Mouse (Mus musculus) forebrain, embryonic 16.5 days (tissue): ENCODE measurements around the gene Clock. TPM values are rescaled to one million over a fixed set of nuclear protein-coding genes. Genes with fewer than 3 reads are reported as not detected.

Experiments
- ATAC-seq: fragments of 200-750 bp; cut with Nextera tagmentation; 2 replicates; pipeline ENCODE4 v1.8.0; 2017; ENCODE audit warnings: mild to moderate bottlenecking, moderate library complexity
- H3K27ac ChIP-seq: fragments of 300-500 bp; sonication (generic); 2 replicates; pipeline ENCODE4 v1.5.1; 2014; ENCODE audit warnings: low read length, control low read depth
- H3K27me3 ChIP-seq: fragments of 300-500 bp; sonication (generic); replicated peaks from 2 replicates; pipeline ENCODE4 v1.6.1; 2014; ENCODE audit warnings: low read length; ENCODE audit not compliant: control insufficient read depth, insufficient read depth
- H3K36me3 ChIP-seq: fragments of 300-500 bp; sonication (generic); 2 replicates; pipeline ENCODE4 v1.6.1; 2014; ENCODE audit not compliant: control insufficient read depth, insufficient read depth
- H3K4me1 ChIP-seq: fragments of 300-500 bp; sonication (generic); replicated peaks from 2 replicates; pipeline ENCODE4 v1.6.1; 2014; ENCODE audit warnings: low read length; ENCODE audit not compliant: control insufficient read depth, insufficient read depth
- H3K4me2 ChIP-seq: fragments of 300-500 bp; sonication (generic); 2 replicates; pipeline ENCODE4 v1.6.1; 2014; ENCODE audit warnings: mild to moderate bottlenecking, low read length, control low read depth
- H3K4me3 ChIP-seq: fragments of 300-500 bp; sonication (generic); replicated peaks from 2 replicates; pipeline ENCODE4 v1.5.1; 2014; ENCODE audit warnings: mild to moderate bottlenecking, low read length, control low read depth
- H3K9ac ChIP-seq: fragments of 300-500 bp; sonication (generic); replicated peaks from 2 replicates; pipeline ENCODE4 v1.6.1; 2014; ENCODE audit warnings: low read depth, low read length, control low read depth
- H3K9me3 ChIP-seq: fragments of 300-500 bp; sonication (generic); 2 replicates; pipeline ENCODE4 v1.6.1; 2016; ENCODE audit warnings: low read length; ENCODE audit not compliant: control insufficient read depth
- WGBS: fragments of 180-500 bp; shearing (Covaris S2); extraction: QIAGEN DNeasy Blood & Tissue Kit; methylation state at CpG from one replicate; pipeline ENCODE4 v1.1.7; 2014; 5-methylcytosine and 5-hydroxymethylcytosine counted together
- polyA plus RNA-seq: library from polyadenylated mRNA; unstranded; fragments of >200 nt; fragmentation: Nextera tagmentation; extraction: Ambion mirVana; gene quantifications from 2 replicates; pipeline ENCODE4 v1.2.1, GENCODE M21; 2015

The Clock gene
- polyA plus RNA-seq, 1 experiment from 2014 or later = 16.7 TPM

DNA sequence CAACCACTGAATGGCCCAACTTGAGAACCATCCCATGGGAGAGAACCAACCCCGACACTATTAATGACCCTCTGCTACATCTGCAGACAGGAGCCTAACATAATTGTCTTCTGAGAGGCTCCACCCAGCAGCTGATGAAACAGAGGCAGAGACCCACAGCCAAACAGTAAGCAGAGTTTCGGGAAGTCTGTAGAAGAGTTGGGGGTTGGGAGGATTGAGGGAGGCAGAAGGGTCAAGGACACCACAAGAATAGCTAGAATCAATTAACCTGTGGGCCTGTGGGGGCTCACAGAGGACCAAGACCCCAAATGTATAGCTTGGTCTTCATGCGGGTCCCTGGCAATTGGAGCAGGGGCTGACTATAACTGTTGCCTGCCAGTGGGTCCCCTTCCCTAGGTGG is 16.3 kb downstream of the Clock start:
- ATAC-seq = no peak
- Histone ChIP-seq H3K4me2 (no peak overlapping the region), H3K27ac (no peak overlapping the region), H3K27me3 (no peaks in the 10 kb centered on the region), H3K36me3 (no peaks in the 10 kb centered on the region), H3K4me3 (no peak overlapping the region), H3K9me3 (no peaks in the 10 kb centered on the region), H3K4me1 (no peaks in the 10 kb centered on the region), H3K9ac (no peak overlapping the region)
- 94% methylated on average over 3 of the region's 3 CpGs for WGBS

DNA sequence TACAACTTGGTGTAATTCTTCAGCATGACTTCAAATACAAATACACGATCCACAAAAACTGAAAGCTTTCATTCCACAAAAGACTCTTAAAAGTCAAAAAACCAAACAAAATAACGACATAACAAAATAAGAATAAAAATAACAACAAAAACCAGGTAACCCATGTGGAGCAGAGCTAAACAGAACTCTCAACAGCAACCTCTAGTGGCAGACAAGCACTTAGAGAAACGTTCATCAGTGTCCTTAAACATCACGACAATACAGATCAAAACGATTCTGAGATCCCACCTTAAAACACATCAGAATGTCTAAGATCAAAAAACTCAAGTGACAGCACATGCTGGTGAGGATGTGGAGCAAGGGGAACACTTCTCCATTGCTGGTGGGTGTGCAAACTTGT is 17.5 kb downstream of the Clock start:
- WGBS = 83% methylated on average over 5 of the region's 5 CpGs

DNA sequence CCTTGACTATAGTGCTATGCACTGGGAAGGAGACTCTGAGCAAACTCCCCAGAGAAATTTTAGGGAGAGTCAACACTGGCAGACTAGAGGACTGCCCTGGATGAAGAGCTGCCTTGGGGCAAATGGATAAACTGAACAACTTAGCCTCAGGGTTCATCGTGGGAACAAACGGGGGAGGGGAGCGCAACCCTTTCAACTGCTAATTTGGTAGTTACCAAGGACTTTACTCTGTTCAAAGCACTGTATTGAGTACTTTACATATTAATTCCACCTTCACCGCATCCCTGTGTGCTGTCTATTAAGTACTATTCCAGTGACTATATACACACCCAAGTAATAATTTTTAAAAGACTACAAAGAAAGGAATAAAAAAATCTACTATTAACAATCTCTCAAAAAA is 18.9 kb downstream of the Clock start:
- 30% methylated on average over 4 of the region's 4 CpGs for WGBS
- Histone ChIP-seq H3K4me1 (no peaks in the 10 kb centered on the region), H3K27me3 (no peaks in the 10 kb centered on the region), H3K4me3 (no peak overlapping the region), H3K27ac (no peak overlapping the region), H3K36me3 (no peaks in the 10 kb centered on the region), H3K9me3 (no peaks in the 10 kb centered on the region), H3K4me2 (no peak overlapping the region), H3K9ac (no peak overlapping the region)
- no peak for ATAC-seq

More for the DNA sequence above, 17.5 kb downstream of the Clock start:
- Histone ChIP-seq H3K36me3 (no peaks in the 10 kb centered on the region), H3K9ac (no peak overlapping the region), H3K4me1 (no peaks in the 10 kb centered on the region), H3K4me3 (no peak overlapping the region), H3K9me3 (no peaks in the 10 kb centered on the region), H3K27ac (no peak overlapping the region), H3K4me2 (no peak overlapping the region), H3K27me3 (no peaks in the 10 kb centered on the region)
- no peak for ATAC-seq

DNA sequence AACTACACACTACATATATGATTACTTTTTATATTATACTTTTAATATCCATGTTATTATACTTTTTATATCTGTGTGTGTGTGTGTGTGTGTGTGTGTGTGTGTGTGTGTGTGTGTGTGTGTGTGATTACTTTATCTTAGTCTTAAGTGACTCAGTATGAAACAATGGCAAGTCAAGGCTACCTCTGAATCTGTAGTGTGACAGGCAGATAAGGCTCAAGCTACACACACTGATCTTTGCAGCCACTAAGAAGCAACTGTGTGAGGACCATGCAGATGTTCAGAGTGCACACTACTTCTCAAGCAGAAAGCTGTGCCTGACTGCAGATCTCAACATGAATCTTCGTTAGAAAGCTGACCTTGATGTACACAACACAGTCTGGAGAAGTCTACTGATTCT is 20.7 kb downstream of the Clock start:
- no peak overlapping the region for H3K4me2 ChIP-seq
- no peaks in the 10 kb centered on the region for H3K36me3 ChIP-seq
- no peak for ATAC-seq
- no peak overlapping the region for H3K4me3 ChIP-seq
- H3K27ac ChIP-seq = no peak overlapping the region
- H3K4me1 ChIP-seq = no peaks in the 10 kb centered on the region
- H3K9me3 ChIP-seq = no peaks in the 10 kb centered on the region
- no peak overlapping the region for H3K9ac ChIP-seq
- H3K27me3 ChIP-seq = no peaks in the 10 kb centered on the region
- WGBS = 91% methylated on average over 1 of the region's 1 CpGs

DNA sequence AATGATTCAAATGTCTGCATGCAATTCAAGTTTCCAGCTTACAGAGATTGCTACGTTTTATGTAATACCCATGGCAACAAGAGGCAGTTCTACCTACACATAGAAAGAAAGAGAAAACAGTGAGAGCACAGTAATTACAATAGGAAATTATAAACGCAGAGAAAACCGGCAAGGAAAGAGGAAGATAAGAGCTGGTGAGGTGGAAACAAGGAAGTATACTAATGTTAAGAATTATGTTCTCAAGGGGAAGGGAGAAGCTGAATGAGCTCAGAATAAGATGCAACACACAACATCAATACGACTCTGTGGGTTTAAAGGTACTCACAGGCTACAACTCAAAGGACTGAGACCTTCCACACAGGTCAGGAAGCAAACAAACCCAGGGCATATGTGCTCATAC is 29.6 kb downstream of the Clock start:
- 87% methylated on average over 4 of the region's 4 CpGs for WGBS
- Histone ChIP-seq H3K36me3 (no peaks in the 10 kb centered on the region), H3K4me2 (no peak overlapping the region), H3K4me3 (no peak overlapping the region), H3K4me1 (no peaks in the 10 kb centered on the region), H3K27me3 (no peaks in the 10 kb centered on the region), H3K9ac (no peak overlapping the region), H3K9me3 (no peaks in the 10 kb centered on the region), H3K27ac (no peak overlapping the region)
- ATAC-seq = no peak

DNA sequence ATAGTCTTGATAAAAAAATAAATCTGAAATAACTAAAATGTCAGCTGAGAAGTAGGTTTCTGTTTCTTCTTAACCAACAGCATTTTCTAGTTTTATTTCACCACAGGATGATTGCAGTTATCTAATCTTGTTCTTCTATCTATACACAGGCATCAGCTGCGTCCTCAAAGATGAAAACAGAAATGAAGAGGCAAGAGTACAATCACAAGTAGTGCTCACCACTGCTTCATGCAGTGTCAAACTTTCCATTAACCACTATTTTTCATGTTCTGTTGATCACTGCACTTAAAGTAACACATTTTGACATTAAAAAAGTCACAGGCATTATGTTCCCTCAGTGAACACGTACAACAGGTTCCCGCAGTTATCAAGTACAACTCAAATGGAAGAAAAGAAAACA is 53.6 kb downstream of the Clock start:
- Histone ChIP-seq H3K9ac (no peak overlapping the region), H3K9me3 (no peaks in the 10 kb centered on the region), H3K4me3 (no peak overlapping the region), H3K4me1 (no peaks in the 10 kb centered on the region), H3K27ac (no peak overlapping the region), H3K4me2 (no peak overlapping the region), H3K27me3 (no peaks in the 10 kb centered on the region), H3K36me3 (no peaks in the 10 kb centered on the region; the same call in 1 of the 2 replicates)
- ATAC-seq = no peak
- WGBS = 93% methylated on average over 3 of the region's 3 CpGs

DNA sequence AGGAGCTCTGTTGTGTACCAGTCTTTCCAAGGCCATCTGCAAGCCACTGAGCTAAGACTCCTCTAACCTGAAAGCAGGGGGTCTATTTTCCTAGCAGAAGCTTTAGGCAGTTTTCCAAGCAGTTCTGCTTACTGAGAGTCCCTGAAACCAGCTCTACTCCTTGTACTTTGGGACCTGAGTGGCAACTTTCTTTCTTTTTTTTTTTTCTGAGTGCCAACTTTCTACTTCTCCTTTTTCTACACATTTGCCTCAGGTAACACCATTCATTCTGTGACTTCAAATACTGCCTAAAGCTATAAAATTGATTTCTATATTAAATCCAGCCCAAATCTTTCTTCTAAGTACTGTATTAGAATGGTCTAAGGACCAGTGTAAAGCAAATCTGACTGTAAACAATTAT is 58.1 kb downstream of the Clock start:
- no peak for ATAC-seq
- Histone ChIP-seq H3K9ac (no peak overlapping the region), H3K4me3 (no peak overlapping the region), H3K27ac (no peak overlapping the region), H3K4me2 (no peak overlapping the region), H3K9me3 (no peaks in the 10 kb centered on the region), H3K4me1 (no peaks in the 10 kb centered on the region), H3K27me3 (no peaks in the 10 kb centered on the region), H3K36me3 (no peaks in the 10 kb centered on the region; the same call in 1 of the 2 replicates)

DNA sequence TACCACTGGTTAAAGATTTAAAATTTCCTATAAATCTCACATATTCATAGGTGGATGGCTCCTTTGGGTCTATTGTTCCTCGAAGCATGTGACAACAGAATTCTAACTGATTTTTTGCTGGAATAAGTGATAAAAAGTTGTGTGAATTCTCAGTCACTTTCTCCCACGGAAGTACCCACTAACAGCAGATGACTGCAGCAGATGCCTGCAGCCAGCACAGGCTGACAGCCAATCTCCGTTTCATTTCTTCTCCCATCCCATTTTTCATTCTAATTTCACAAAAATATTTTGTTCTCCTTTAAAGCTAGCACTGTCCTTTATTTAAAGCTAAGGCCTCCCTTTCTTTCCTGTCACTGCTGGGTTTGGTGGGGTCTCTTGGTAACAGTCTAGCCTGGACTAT is 59.2 kb downstream of the Clock start:
- no peak for ATAC-seq
- Histone ChIP-seq H3K9me3 (no peaks in the 10 kb centered on the region), H3K36me3 (no peaks in the 10 kb centered on the region), H3K9ac (no peak overlapping the region), H3K27me3 (no peaks in the 10 kb centered on the region), H3K4me1 (no peaks in the 10 kb centered on the region), H3K4me3 (no peak overlapping the region), H3K4me2 (no peak overlapping the region), H3K27ac (no peak overlapping the region)
- 87% methylated on average over 3 of the region's 3 CpGs for WGBS

DNA sequence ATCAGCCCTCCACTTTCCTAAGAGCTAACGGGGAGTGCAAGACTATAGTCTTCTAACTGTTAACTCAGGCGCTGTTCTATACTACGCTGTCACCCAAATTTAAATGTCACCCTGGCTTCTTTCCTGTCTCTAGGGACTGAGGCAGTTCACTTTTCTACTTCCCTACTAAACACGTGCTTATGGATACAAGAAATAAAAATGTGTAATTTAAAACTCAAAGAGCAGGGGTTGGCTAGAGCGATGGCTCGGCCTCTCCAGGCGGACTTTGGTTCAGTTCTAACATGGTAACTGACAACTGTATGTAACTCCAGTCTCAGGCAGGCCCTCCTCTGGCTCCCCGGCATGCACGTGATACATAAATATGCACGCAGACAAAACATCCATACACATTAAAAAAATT is 60.2 kb downstream of the Clock start:
- WGBS = 93% methylated on average over 10 of the region's 10 CpGs
- Histone ChIP-seq H3K9ac (no peak overlapping the region), H3K27ac (no peak overlapping the region), H3K4me1 (no peaks in the 10 kb centered on the region), H3K27me3 (no peaks in the 10 kb centered on the region), H3K4me2 (no peak overlapping the region), H3K36me3 (peaks cover 2% of the 10 kb centered on the region; the same call in 1 of the 2 replicates), H3K4me3 (no peak overlapping the region), H3K9me3 (no peaks in the 10 kb centered on the region)
- no peak for ATAC-seq

DNA sequence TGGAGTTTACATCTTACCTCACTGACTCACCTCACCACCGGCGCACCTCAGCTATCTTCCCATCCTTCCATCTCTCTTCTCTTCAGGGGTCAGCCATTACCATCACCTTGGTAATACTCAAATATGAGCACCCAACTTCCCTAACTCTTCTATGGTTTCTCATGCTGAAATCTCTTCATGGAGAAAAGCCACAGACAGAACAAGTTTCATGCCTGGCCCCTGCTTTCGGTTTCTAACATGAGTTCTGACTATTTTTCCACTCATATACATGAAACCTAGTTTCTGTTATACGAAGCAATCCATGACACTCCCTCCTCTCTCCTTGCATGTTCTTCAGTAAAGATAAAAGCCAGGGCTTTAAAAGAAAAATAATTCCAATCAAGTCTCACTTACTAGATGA is 60.7 kb downstream of the Clock start:
- 96% methylated on average over 4 of the region's 4 CpGs for WGBS
- H3K4me1 ChIP-seq = no peaks in the 10 kb centered on the region
- H3K36me3 ChIP-seq = peaks cover 2% of the 10 kb centered on the region; the same call in 1 of the 2 replicates
- ATAC-seq = no peak
- H3K9me3 ChIP-seq = no peaks in the 10 kb centered on the region
- no peak overlapping the region for H3K27ac ChIP-seq
- no peak overlapping the region for H3K9ac ChIP-seq
- H3K27me3 ChIP-seq = no peaks in the 10 kb centered on the region
- H3K4me3 ChIP-seq = no peak overlapping the region
- no peak overlapping the region for H3K4me2 ChIP-seq
